Mouse (Mus musculus): ENCODE data around the gene Gm20661.

Gm20661 gene

GRCm38 (mm10) chr9:107982681-107983346 lies at the start of gene Gm20661:
Gene Gm20661, plus strand, starts transcription at chr9:107983058.
- no peak for DNase-seq

- DNase-seq, result no peak
Measured at GRCm38 (mm10) chr9:107934146-107934545, 48.7 kb upstream of the Gm20661 start.

- no peak for DNase-seq
Measured at GRCm38 (mm10) chr9:107935374-107935773, 47.5 kb upstream of the Gm20661 start, which contains the start of gene Camkv. Gene Camkv, plus strand, starts transcription at chr9:107935674.

GRCm38 (mm10) chr9:107935790-107936214 lies 47.1 kb upstream of the Gm20661 start:
- DNase-seq, result no peak

- DNase-seq, result no peak
Measured at GRCm38 (mm10) chr9:107936215-107936822, 46.5 kb upstream of the Gm20661 start.

- no peak for DNase-seq
Measured at GRCm38 (mm10) chr9:107936831-107937230, 46.0 kb upstream of the Gm20661 start.

- peak; percentile 65 for DNase-seq
Measured at GRCm38 (mm10) chr9:107947241-107948194, 35.3 kb upstream of the Gm20661 start.

- DNase-seq, result no peak
Measured at GRCm38 (mm10) chr9:107949184-107949921, 33.5 kb upstream of the Gm20661 start.

GRCm38 (mm10) chr9:107949922-107950235 lies 33.0 kb upstream of the Gm20661 start, which contains the start of gene Traip:
Gene Traip, plus strand, starts transcription at chr9:107950136.
- no peak for DNase-seq

GRCm38 (mm10) chr9:107950460-107951355 lies 32.1 kb upstream of the Gm20661 start:
- peak; percentile 90 for DNase-seq

- no peak for DNase-seq
Measured at GRCm38 (mm10) chr9:107955613-107956289, 27.1 kb upstream of the Gm20661 start.

- no peak for DNase-seq
Measured at GRCm38 (mm10) chr9:107957141-107957540, 25.7 kb upstream of the Gm20661 start.

GRCm38 (mm10) chr9:107959896-107960295 lies 23.0 kb upstream of the Gm20661 start:
- DNase-seq, result no peak

- DNase-seq, result no peak
Measured at GRCm38 (mm10) chr9:107960928-107961327, 21.9 kb upstream of the Gm20661 start.

- DNase-seq, result no peak
Measured at GRCm38 (mm10) chr9:107961351-107961762, 21.5 kb upstream of the Gm20661 start.

GRCm38 (mm10) chr9:107961881-107962280 lies 21.0 kb upstream of the Gm20661 start:
- no peak for DNase-seq

GRCm38 (mm10) chr9:107962916-107963315 lies 19.9 kb upstream of the Gm20661 start:
- no peak for DNase-seq

GRCm38 (mm10) chr9:107963700-107964099 lies 19.2 kb upstream of the Gm20661 start:
- DNase-seq, result peak; percentile 84

- DNase-seq, result no peak
Measured at GRCm38 (mm10) chr9:107964681-107965080, 18.2 kb upstream of the Gm20661 start.

- no peak for DNase-seq
Measured at GRCm38 (mm10) chr9:107966676-107967075, 16.2 kb upstream of the Gm20661 start.

GRCm38 (mm10) chr9:107967437-107967836 lies 15.4 kb upstream of the Gm20661 start:
- no peak for DNase-seq
